Mouse (Mus musculus) ES-Bruce4 (cell line): ENCODE data around the gene Anxa1.

Source experiments
- CTCF ChIP-seq: IDR thresholded peaks from one replicate; pipeline ENCODE4 v1.8.1; 2011; ENCODE audit warnings: low read depth, low read length
- POLR2A ChIP-seq: IDR thresholded peaks from one replicate; pipeline ENCODE4 v1.8.1; 2011; ENCODE audit warnings: low read length; ENCODE audit not compliant: insufficient read depth

GRCm38 (mm10) chr19:20385645-20386044 is 5.1 kb downstream of the Anxa1 start:
- no peak for TF ChIP-seq POLR2A
- no peak for TF ChIP-seq CTCF
